Mouse (Mus musculus) neural tube, embryonic 11.5 days (tissue): ENCODE measurements at regions not wholly inside any gene's neighbourhood (a gene's known extent, or its start where the extent isn't known, plus 50 kb on each side); places are given as distances from the start of the nearest gene placed in this dataset.

Experiments used
- ATAC-seq: fragments of 200-750 bp; cut with Nextera tagmentation; 2 replicates; pipeline ENCODE4 v1.8.0; 2017; ENCODE audit warnings: moderate number of reproducible peaks, mild to moderate bottlenecking, moderate TSS enrichment, moderate library complexity; ENCODE audit not compliant: insufficient read depth, low FRiP score, low TSS enrichment
- DNase-seq: peaks from one replicate; pipeline ENCODE4 v3.0.0-alpha.2; 2015; ENCODE audit warnings: low spot score
- H3K27ac ChIP-seq: fragments of 300-500 bp; sonication (generic); 2 replicates; pipeline ENCODE4 v1.5.1; 2014; ENCODE audit warnings: low read depth, mild to moderate bottlenecking, low read length
- H3K27me3 ChIP-seq: fragments of 300-500 bp; sonication (generic); 2 replicates; pipeline ENCODE4 v1.6.1; 2014; ENCODE audit warnings: mild to moderate bottlenecking, low read length, mixed read lengths; ENCODE audit not compliant: control insufficient read depth, insufficient read depth
- H3K36me3 ChIP-seq: fragments of 300-500 bp; sonication (generic); 2 replicates; pipeline ENCODE4 v1.6.1; 2014; ENCODE audit warnings: mild to moderate bottlenecking, low read length, moderate library complexity, mixed read lengths; ENCODE audit not compliant: control insufficient read depth, insufficient read depth
- H3K4me1 ChIP-seq: fragments of 300-500 bp; sonication (generic); 2 replicates; pipeline ENCODE4 v1.6.1; 2014; ENCODE audit warnings: low read length, mixed read lengths; ENCODE audit not compliant: control insufficient read depth, insufficient read depth
- H3K4me2 ChIP-seq: fragments of 300-500 bp; sonication (generic); 2 replicates; pipeline ENCODE4 v1.6.1; 2014; ENCODE audit warnings: low read depth, mild to moderate bottlenecking, moderate library complexity
- H3K4me3 ChIP-seq: fragments of 300-500 bp; sonication (generic); 2 replicates; pipeline ENCODE4 v1.5.1; 2014; ENCODE audit warnings: low read depth, low read length
- H3K9ac ChIP-seq: fragments of 300-500 bp; sonication (generic); 2 replicates; pipeline ENCODE4 v1.6.1; 2014; ENCODE audit warnings: mild to moderate bottlenecking, low read length
- H3K9me3 ChIP-seq: fragments of 300-500 bp; sonication (generic); 2 replicates; pipeline ENCODE4 v1.6.1; 2016; ENCODE audit warnings: low read length; ENCODE audit not compliant: control insufficient read depth
- WGBS: fragments of 180-500 bp; shearing (Covaris S2); extraction: QIAGEN DNeasy Blood & Tissue Kit; methylation state at CpG from one replicate; pipeline ENCODE4 v1.1.7; 2014; 5-methylcytosine and 5-hydroxymethylcytosine counted together

DNA sequence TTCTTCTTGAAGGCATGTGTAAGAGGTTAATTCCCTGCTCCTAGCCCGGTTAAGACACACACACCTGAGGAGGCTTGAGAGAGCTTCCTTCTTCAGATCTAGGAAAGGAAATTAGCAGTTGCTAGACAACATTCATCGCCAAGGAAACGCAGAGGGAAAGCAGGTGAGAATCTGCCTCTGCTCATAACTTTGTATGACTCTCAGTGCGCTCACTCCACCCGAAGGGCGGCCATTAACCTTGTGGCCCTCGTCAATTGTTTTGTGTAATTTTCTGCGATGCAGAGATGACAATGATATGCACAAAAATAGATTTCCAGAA lies 105.3 kb upstream of the Sgk1 start:
- no peak for DNase-seq
- no peaks in the 10 kb centered on the region for H3K4me1 ChIP-seq
- no peak overlapping the region for H3K9ac ChIP-seq
- no peak for ATAC-seq
- 78% methylated on average over 8 of the region's 8 CpGs for WGBS
- H3K4me3 ChIP-seq, result no peak overlapping the region
- no peaks in the 10 kb centered on the region for H3K9me3 ChIP-seq
- H3K4me2 ChIP-seq, result no peak overlapping the region
- no peak overlapping the region for H3K27ac ChIP-seq
- H3K36me3 ChIP-seq, result no peaks in the 10 kb centered on the region
- no peaks in the 10 kb centered on the region for H3K27me3 ChIP-seq

DNA sequence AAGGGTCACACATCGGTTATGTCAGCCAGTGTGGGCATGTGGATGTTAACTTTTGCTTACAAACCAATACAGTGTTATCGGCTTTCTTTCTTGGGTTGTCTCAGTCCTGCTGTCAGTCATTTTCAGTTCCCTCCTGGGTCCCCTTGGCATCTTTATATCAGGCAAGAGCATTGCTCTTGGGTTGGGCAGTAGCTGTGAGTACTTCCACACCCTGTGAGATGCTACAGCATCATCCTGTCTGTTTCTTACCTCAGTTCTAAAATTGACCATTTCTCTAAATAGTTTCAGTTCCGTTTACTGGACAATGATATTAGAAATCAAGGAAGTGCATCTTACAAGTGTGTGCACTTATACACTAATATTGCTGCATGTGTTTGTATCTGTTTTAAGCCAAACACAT lies 104.9 kb upstream of the Sgk1 start:
- H3K9ac ChIP-seq, result no peak overlapping the region
- H3K4me3 ChIP-seq, result no peak overlapping the region
- WGBS, result 94% methylated on average over 3 of the region's 3 CpGs
- no peak overlapping the region for H3K27ac ChIP-seq
- no peak for DNase-seq
- no peaks in the 10 kb centered on the region for H3K4me1 ChIP-seq
- H3K36me3 ChIP-seq, result no peaks in the 10 kb centered on the region
- H3K27me3 ChIP-seq, result no peaks in the 10 kb centered on the region
- no peak for ATAC-seq
- no peaks in the 10 kb centered on the region for H3K9me3 ChIP-seq
- no peak overlapping the region for H3K4me2 ChIP-seq

DNA sequence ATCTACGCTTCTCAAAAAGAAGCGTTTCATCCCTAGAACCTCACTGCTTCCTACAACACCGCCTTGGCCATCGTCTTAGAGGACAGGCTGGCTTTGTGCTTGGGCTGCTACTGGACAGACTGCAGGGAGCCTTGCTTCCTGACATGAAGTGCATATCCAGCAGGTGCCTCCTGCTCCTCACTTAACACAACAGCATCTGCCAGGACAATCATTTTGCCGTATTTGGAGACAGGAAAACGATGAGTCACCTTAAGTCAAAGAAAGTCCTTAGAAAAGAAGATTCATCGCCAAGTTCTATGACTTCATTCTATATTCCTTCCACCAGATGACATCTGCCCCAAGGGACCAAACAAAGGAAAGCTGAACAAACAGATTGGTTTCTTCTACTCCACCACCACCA lies 98.5 kb upstream of the Sgk1 start:
- Histone ChIP-seq H3K4me1 (no peaks in the 10 kb centered on the region), H3K27ac (no peak overlapping the region), H3K9ac (no peak overlapping the region), H3K36me3 (no peaks in the 10 kb centered on the region), H3K9me3 (no peaks in the 10 kb centered on the region), H3K4me3 (no peak overlapping the region), H3K4me2 (no peak overlapping the region), H3K27me3 (no peaks in the 10 kb centered on the region)
- WGBS, result 88% methylated on average over 7 of the region's 7 CpGs
- DNase-seq, result no peak
- ATAC-seq, result no peak

DNA sequence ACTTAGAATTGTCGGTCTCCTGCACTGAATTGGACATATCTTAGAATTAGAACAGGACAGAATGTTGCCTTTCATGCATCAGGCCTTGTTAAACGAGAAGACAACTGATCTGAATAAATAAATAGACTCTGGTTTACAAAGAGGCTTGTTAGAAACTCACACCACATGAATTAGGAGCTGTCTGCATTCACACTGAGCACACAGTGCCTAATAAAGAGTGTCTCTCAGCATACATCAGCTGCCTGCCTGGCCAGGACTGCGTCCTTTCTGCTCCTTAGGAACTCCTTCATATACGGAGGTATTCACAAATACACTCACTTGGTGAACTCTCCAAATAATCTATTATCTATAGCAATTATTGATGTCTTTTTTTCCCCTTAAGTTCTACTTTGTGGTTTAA lies 96.9 kb upstream of the Sgk1 start:
- no peaks in the 10 kb centered on the region for H3K4me1 ChIP-seq
- H3K27me3 ChIP-seq, result no peaks in the 10 kb centered on the region
- H3K9ac ChIP-seq, result no peak overlapping the region
- ATAC-seq, result no peak
- WGBS, result 59% methylated on average over 4 of the region's 4 CpGs
- DNase-seq, result no peak
- no peak overlapping the region for H3K27ac ChIP-seq
- H3K36me3 ChIP-seq, result no peaks in the 10 kb centered on the region
- H3K4me2 ChIP-seq, result no peak overlapping the region
- H3K9me3 ChIP-seq, result no peaks in the 10 kb centered on the region
- no peak overlapping the region for H3K4me3 ChIP-seq

DNA sequence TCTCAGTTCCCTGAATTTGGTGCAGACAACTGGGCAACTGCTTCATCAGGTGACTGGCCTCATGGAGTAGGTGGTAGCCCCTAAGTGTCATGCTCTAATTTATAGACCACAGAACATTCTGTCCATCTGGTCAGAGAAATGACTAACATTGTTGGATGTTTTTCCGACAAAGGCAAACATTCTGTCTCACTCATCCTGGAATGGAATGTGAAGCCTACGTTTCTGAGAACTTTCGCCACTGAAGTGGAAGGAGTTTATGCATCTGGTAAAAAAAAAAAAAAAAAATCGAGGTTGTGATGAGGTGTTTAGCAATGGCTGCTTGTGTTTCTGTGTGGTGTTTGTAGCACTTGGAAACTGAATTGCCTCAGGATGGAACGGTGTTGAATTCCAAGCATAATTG lies 96.2 kb upstream of the Sgk1 start:
- 78% methylated on average over 5 of the region's 5 CpGs for WGBS
- Histone ChIP-seq H3K4me1 (no peaks in the 10 kb centered on the region), H3K4me3 (no peak overlapping the region), H3K9ac (no peak overlapping the region), H3K27me3 (no peaks in the 10 kb centered on the region), H3K36me3 (no peaks in the 10 kb centered on the region), H3K27ac (no peak overlapping the region), H3K4me2 (no peak overlapping the region), H3K9me3 (no peaks in the 10 kb centered on the region)
- ATAC-seq (no peak), DNase-seq (no peak)

DNA sequence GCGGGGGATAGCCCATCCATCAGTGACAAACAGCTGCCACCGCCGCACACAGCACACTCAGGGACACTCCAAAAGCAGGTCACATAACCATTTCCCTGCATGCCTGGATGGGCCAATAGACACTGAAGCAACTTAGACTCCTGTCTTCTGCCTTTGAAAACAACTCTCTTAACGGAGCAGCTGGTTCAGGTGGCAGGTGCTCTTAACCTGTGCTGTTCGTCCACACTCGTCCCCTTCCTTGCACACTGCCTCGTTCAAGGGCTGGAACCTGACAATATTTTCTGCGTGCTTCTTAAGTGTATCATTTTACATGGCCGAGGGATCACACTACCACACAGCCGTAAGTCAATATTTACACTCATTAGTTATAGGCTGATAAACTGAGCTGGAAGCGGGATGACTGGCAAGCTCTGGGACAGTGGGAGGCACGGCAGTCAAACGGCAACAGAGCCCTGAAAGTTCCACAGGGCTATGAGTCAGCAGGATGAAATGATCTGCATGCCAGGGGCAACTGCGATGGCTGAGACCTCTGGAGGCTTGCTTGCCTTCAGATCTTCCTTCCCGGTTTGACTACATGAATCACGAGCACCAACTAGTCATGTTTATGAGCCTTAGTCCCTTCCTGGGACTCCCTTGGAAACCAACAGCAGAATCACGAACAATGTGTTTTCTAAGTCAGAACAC lies 92.0 kb upstream of the Sgk1 start:
- WGBS, result 66% methylated on average over 17 of the region's 17 CpGs
- H3K27ac ChIP-seq, result no peak overlapping the region
- DNase-seq (no peak), ATAC-seq (no peak)
- no peaks in the 10 kb centered on the region for H3K4me1 ChIP-seq
- H3K27me3 ChIP-seq, result no peaks in the 10 kb centered on the region
- H3K4me3 ChIP-seq, result no peak overlapping the region
- no peak overlapping the region for H3K9ac ChIP-seq
- H3K4me2 ChIP-seq, result no peak overlapping the region
- no peaks in the 10 kb centered on the region for H3K36me3 ChIP-seq
- H3K9me3 ChIP-seq, result no peaks in the 10 kb centered on the region

DNA sequence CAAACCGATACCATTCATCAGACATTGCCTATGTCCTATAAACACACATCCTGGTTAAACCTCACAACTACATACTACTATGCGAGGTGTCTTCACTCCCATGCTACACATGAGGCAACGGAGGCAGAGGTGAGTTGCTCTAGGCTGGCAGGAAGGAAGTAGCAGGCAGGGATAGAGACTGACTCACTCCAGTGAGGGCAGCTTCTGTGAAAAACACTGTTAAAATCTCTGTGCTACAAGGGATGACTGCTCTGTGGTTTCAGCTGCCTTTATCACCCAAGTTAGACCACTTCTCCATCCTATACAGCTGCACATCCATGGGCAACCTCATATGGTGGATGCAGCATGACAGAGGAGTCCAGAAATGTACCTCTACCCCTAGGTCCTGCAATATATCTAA lies 91.0 kb upstream of the Sgk1 start:
- H3K4me3 ChIP-seq, result no peak overlapping the region
- H3K27ac ChIP-seq, result no peak overlapping the region
- H3K4me2 ChIP-seq, result no peak overlapping the region
- H3K9ac ChIP-seq, result no peak overlapping the region
- DNase-seq, result no peak
- H3K27me3 ChIP-seq, result no peaks in the 10 kb centered on the region
- no peaks in the 10 kb centered on the region for H3K36me3 ChIP-seq
- 93% methylated on average over 3 of the region's 3 CpGs for WGBS
- no peaks in the 10 kb centered on the region for H3K4me1 ChIP-seq
- ATAC-seq, result no peak
- no peaks in the 10 kb centered on the region for H3K9me3 ChIP-seq

DNA sequence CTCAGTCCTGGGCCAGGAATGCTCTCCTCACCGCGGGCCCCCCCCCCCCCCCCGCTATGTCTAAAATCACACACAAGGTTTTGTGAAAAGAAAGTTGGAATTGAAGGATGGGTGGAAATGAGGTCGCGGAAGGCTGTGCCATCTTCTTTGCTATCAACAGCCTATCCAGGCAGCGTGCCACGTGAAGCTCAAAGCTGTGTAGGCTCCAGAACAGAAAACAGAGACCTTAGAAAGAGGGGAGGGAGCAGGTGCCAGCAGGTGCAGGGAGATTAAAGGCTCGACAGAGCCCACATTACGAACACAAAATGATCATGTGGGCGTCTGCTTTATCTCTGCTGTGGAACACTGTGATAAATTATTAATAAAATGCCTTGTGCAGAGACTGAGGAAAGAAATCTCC lies 89.6 kb upstream of the Sgk1 start:
- H3K4me3 ChIP-seq, result no peak overlapping the region
- no peak for DNase-seq
- ATAC-seq, result no peak
- H3K4me1 ChIP-seq, result no peaks in the 10 kb centered on the region
- no peaks in the 10 kb centered on the region for H3K36me3 ChIP-seq
- H3K9ac ChIP-seq, result no peak overlapping the region
- H3K27me3 ChIP-seq, result no peaks in the 10 kb centered on the region
- H3K9me3 ChIP-seq, result no peaks in the 10 kb centered on the region
- H3K4me2 ChIP-seq, result no peak overlapping the region
- no peak overlapping the region for H3K27ac ChIP-seq
- 46% methylated on average over 9 of the region's 10 CpGs for WGBS

DNA sequence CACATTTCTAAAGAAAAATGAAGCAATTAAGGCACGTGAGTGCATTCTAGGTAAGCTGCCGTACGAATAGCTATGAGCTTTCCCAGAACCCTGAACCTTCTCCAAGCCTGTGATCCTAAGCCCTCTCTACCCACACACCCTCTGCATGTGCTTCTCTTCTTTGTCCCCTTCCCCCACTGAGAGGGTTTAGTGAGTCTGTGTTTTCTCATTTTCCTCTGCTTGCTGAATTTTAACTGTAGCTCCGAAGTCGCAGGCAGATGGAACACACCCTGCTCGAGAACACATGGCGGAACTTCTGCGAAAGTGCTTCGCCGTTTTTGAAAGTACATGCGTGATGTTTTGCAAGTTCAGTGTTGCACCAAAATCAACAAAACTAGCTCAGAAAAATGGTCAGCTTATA lies 88.3 kb upstream of the Sgk1 start:
- DNase-seq (no peak), ATAC-seq (no peak)
- Histone ChIP-seq H3K4me1 (no peaks in the 10 kb centered on the region), H3K36me3 (no peaks in the 10 kb centered on the region), H3K9me3 (no peaks in the 10 kb centered on the region), H3K27me3 (no peaks in the 10 kb centered on the region), H3K4me3 (no peak overlapping the region), H3K9ac (no peak overlapping the region), H3K27ac (no peak overlapping the region), H3K4me2 (no peak overlapping the region)
- WGBS, result 91% methylated on average over 11 of the region's 11 CpGs
